Mouse (Mus musculus) natural killer cell, adult 2 months (primary cell): ENCODE data around the gene Fam117b.
A peak's percentile ranks its signal among the peaks of the same experiment; 100 is the strongest.

ENCODE experiments used
- DNase-seq, 2 experiments: peaks; one replicate each; pipeline ENCODE4 v3.0.0; 2022; ENCODE audit warnings: low spot score in 2 of 2

Gene Fam117b

DNA sequence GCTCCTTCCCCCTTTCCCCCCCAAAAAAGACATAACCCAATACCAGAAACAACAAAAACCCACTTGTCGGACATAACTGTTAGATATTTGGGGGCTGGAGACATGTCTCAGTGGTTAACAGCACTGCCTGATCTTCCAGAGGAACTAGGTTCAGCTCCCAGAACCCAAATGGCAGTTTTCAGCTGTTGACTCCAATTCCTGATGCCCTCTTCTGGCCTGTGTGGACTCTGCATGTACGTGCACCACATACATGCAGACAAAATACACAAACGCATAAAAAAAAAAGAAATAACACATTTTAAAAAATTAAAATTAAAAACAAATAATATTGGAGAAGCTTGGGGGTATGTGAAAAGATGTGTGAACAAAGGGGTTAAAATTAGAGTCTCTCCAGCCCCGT lies 54.5 kb downstream of the Fam117b start:
- DNase-seq, result peak in 1 of 2 experiments; percentile 16

DNA sequence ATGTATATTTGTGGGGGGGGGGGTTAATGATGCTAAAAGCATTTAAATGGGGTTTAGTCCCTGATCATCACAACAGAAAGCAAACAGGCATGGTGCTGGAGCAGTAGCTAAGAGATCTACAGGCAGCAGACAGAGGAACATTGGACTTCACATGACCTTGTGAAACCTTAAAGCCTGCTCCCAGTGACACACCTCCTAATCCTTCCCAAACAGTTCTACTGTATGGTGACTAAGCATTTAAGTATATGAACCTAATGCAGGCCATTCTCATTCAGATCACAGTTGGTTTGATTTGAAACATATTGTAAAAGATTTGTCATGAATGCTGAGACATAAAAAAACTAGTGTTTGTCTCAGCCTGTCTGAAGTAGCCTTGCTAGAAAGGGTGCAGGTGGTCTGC lies 73.8 kb downstream of the Fam117b start:
- no peak for DNase-seq

DNA sequence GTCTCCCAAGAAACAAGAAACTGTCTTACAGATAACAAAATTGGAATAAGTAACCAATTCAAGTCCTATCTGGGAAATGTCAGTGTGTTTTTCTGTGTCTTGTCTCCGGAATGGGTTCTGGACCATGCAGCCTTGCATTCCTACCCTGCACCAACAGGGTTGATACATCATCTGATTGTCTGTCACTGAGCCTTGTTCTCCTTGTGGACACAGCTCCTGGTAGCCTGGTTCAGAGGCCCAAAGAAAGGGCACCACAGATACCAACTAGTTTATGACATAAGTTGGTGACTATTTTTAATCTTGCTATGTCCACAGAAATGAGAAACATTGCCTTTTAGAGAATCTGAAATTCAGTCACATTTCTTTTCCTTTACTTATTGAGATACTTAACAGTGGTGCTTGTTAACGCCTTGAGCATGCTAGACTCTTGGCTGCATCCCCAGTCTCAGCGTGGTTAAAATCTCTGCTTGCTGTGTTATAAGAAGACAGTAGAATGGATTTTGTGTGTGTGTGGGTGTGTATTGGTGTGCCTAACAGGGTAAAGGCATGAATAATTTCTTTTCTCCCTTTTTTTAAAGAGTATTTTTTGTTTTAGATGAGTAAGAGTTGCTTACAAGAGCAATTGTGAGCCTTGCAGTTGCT lies 74.7 kb downstream of the Fam117b start:
- DNase-seq, result no peak

DNA sequence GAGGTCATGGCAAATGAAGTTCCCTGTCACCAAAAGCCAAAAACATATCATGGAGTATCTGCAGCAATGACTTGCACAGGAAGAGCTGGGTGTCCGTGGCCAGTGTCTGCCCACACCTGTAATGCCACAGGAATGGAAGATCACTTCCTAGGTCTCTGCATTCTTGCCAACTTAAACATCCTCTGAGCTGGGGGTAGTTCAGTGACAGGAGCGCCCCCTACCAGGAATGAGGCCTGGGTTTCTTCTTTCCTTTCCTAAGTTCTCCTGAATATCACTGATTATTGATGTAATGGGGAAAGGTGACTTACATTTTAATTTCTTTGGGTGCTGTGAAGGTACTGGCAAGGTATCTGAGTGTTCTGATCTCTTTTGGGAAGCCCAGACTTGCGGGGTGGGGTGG lies 82.8 kb downstream of the Fam117b start:
- DNase-seq, result no peak

DNA sequence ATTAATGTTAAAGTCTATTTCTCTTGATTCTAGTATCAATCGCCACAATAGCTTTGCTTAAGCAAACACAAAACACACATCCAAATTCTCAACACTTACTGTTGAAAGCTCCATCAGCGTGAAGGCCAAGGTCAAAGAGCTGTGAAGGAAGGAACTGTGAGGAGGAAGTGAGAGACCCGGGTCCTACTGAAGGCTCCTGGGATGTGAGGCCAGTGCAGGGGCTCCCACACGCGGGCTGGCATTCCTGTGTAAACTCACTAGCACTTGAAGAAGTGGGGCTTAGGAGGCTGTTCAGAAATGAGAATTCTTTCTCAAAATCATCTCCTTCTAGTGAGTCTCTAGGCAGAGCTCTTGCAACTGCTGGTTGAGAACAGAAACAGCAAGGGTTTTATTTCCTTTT lies 84.5 kb downstream of the Fam117b start:
- DNase-seq, result no peak

DNA sequence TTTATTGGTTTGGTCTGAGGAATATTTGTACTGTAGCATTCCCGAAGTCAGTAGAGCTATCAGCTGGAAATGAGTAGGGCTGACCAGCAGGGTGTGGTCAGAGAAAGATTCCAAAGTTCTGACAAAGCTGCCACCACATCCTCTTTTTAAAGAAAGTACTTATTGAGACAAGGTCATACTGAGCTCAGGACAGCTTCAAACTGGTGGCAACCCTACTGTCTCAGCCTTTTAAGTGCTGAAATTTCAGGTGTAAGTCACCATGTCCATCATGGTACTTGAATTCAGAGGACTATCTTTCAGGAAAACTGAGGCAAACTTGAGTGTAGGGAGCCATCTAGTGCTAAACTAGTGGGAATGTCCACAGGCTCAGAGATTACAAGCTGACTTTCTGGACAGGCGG lies 87.5 kb downstream of the Fam117b start:
- DNase-seq, result no peak

DNA sequence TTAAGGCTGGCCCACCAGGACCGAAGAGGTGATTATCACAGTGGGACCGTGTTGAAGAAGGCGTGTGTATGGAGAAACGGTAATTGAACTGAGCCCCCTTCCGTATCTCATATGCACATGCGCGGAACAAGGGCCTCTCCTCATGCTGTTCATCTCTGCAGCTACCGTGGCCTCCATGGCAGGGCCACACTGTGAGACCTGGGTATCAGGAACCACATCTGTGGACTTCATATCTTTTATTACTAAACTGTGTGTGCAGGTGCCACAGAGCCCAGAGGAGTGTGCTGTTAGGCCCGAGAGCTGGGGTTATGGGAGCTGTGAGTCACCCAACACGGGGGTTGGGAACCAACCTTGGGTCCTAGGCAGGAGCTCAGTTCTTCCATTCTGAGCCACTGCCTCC lies 94.5 kb downstream of the Fam117b start:
- no peak for DNase-seq

DNA sequence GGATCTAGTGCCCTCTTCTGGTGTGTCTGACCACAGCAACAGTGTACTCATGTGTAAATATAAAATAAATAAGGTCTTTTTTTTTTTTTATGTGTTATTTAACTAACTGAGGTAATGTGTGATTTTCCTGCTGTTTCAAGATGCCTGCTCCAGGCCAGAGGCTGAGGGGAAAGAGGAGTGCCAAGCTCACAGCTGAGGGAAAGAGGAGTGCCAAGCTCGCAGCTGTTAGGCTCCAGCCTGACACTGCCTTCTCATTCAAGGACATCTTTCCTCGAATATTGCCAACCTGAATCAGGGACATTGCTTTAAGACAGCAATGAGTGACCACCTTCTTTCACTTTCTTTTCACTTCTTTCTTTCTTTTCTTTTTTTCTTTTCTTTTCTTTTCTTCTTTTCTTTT lies 95.9 kb downstream of the Fam117b start:
- no peak for DNase-seq

DNA sequence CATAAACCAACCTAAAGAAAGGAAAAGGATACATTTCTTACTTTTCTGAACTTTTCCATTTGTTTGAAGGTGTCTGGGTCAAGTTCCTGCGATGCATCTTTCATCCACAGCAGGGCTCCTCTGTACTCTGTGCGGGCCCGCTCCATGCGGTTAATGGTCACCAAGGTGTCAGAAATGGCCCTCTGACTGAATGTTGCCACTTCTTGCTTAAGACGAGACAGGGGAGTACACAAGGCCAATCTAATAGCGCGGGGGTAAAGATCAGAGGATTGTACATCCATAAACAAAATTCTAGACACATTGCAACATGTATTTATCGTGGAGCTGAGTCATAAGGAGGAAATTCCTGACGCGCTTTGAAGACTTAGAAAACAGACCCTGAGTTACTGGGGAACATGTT lies 101.0 kb downstream of the Fam117b start:
- DNase-seq, result no peak

DNA sequence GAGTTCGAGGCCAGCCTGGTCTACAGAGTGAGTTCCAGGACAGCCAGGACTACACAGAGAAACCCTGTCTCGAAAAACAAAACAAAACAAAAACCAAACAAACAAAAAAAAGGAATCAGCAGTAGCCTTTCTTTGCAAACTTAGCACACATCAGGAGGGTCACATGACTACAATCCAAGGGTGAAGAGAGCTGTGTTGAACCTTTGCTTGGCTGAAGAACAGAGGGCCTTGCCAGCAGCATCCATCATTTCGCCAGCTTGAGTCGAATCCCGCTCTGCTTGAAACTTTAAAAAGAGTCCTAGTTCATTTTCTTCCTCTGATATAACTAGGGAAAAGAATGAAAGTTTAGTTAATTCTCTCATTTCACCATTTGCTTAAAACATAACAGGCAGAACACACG lies 102.7 kb downstream of the Fam117b start:
- no peak for DNase-seq

DNA sequence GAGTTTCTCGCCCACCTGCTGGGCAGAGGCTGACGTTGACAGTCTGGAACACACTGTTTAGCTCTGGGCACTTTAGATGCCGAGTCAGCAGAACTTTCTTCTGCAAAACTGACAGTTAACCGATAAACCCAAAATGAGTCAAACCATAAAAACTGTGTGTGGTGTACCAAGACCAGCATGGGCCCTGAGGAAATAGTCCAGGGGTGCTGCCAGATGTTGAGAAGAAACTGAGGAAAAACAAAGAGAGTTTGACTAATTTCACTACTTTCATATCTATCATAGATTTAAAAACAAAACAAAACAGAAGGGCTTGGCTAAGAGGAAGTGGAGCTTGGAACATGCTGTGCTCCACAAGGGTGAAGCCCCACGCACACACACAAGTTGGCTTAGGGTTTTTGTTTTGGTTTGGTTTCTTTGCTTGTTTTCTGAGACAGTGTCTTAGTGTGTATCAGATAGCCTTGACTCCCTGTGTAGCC lies 103.4 kb downstream of the Fam117b start:
- peak in 1 of 2 experiments; percentile 14 for DNase-seq

DNA sequence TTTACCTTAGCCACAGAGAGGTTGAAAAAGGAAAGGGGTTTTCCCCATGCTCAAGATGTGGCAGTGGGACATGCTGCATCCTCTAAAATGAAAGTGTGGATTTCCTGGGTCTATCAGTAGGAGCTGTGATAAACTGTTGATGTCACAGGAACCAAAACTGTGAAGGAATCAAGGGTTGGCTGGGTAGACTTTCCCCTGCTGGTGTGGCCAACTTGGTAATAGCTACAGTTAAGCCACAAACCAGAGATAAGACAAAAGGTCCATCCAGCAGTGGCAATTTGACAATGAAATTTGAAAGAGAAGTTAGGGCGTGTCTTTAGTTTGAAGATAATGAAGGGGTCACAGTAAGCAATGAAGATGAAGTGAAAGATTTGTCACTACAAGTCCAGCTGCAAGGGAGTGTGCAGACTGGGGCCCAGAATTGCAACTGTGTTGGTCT lies 104.2 kb downstream of the Fam117b start:
- peak; percentile 18 to 50 for DNase-seq
